Mouse (Mus musculus) thymus, adult 2 months (tissue): ENCODE results near the gene Pbx1. TPM values are rescaled to one million over a fixed set of nuclear protein-coding genes. Genes with fewer than 3 reads are reported as not detected.

Experiments
- DNase-seq: peaks from one replicate; pipeline ENCODE4 v3.0.0; 2021
- H3K27ac ChIP-seq: fragments of 200-500 bp; 2 replicates; pipeline ENCODE4 v1.5.1; 2012; ENCODE audit warnings: low read length, control low read depth; ENCODE audit not compliant: control insufficient read depth, insufficient read depth
- H3K27me3 ChIP-seq: fragments of 200-500 bp; 2 replicates; pipeline ENCODE4 v1.6.1; 2012; ENCODE audit warnings: mild to moderate bottlenecking, low read length, moderate library complexity, mixed read lengths; ENCODE audit not compliant: control insufficient read depth, insufficient read depth
- H3K36me3 ChIP-seq: fragments of 200-500 bp; 2 replicates; pipeline ENCODE4 v1.6.1; 2012; ENCODE audit warnings: mild to moderate bottlenecking, low read length, moderate library complexity; ENCODE audit not compliant: control insufficient read depth, insufficient read depth
- H3K4me1 ChIP-seq: fragments of 200-500 bp; replicated peaks from 2 replicates; pipeline ENCODE4 v1.6.1; 2012; ENCODE audit warnings: low read length; ENCODE audit not compliant: control insufficient read depth, insufficient read depth
- H3K4me3 ChIP-seq: fragments of 200-500 bp; 2 replicates; pipeline ENCODE4 v1.5.1; 2012; ENCODE audit warnings: mild to moderate bottlenecking, low read length, control low read depth, moderate library complexity; ENCODE audit not compliant: control insufficient read depth, insufficient read depth
- CTCF ChIP-seq: fragments of 200-500 bp; IDR thresholded peaks from 2 replicates; pipeline ENCODE4 v1.5.1; 2012; ENCODE audit warnings: mild to moderate bottlenecking, control low read depth, low read length, moderate library complexity, borderline replicate concordance; ENCODE audit not compliant: control insufficient read depth, poor library complexity, insufficient read depth; ENCODE audit errors: extremely low read depth
- POLR2A ChIP-seq: fragments of 200-500 bp; IDR thresholded peaks from 2 replicates; pipeline ENCODE4 v1.6.1; 2012; ENCODE audit warnings: mild to moderate bottlenecking, low read length, control low read depth, moderate library complexity; ENCODE audit not compliant: control insufficient read depth, poor library complexity, insufficient read depth; ENCODE audit errors: extremely low read depth
- whole genome bisulfite sequencing: fragments of 180-500 bp; shearing (Covaris S2); methylation state at CpG from one replicate; pipeline ENCODE4 v1.1.7; 2018; 5-methylcytosine and 5-hydroxymethylcytosine counted together
- polyA plus RNA-seq: library from polyadenylated mRNA; depleted of rRNA; stranded (reverse); fragments of >200 nt; gene quantifications from 2 replicates; pipeline ENCODE4 v1.2.3, GENCODE M21; 2012

The Pbx1 gene
- polyA plus RNA-seq, 1 experiment, result 13.0 TPM

GRCm38 (mm10) chr1:168325786-168326185 is 106.3 kb downstream of the Pbx1 start:
- TF ChIP-seq POLR2A (no peak), CTCF (no peak)
- H3K27ac ChIP-seq, result no peak overlapping the region
- H3K4me1 ChIP-seq, result no peaks in the 10 kb centered on the region
- DNase-seq, result no peak
- H3K36me3 ChIP-seq, result no peaks in the 10 kb centered on the region
- H3K27me3 ChIP-seq, result no peaks in the 10 kb centered on the region
- 83% methylated on average over 4 of the region's 4 CpGs for WGBS
- H3K4me3 ChIP-seq, result no peak overlapping the region

- TF ChIP-seq POLR2A (no peak), CTCF (no peak)
- DNase-seq, result no peak
- Histone ChIP-seq H3K27ac (no peak overlapping the region), H3K4me1 (no peaks in the 10 kb centered on the region), H3K27me3 (no peaks in the 10 kb centered on the region), H3K36me3 (no peaks in the 10 kb centered on the region), H3K4me3 (no peak overlapping the region)
- 83% methylated on average over 7 of the region's 7 CpGs for WGBS
Observed at GRCm38 (mm10) chr1:168324306-168325085, 107.6 kb downstream of the Pbx1 start.

DNA sequence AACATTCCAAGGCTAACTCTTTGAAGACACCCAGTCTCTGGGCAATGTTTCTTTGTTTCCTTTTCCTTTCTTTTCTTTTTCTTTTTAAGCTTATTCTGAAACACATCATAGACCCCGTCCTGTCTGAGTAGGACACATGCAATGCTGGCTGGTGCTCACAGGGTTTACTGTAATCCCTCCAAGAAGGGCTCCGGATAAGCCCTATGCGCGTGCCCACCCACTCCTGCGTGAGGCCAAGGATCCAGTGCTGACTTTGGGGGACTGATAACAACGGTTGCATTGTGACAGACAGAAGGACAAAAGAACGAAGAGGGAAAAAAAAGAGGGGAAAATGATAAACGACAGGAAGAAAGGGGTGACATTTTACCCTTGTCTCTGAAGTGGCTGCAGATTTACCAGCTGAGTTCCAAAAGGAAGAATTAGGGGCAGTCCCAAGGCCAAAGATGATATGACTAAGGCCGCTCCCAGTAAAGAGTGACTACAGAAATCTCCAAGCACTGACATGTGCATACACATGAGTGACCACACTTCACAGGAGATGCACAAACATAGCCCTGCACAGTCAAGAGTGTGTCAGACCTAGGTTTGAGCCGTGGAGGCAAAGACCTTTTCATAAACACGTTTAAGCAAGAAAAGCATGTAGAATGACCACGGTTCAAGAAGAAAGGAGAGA is 108.5 kb downstream of the Pbx1 start:
- Histone ChIP-seq H3K27ac (no peak overlapping the region), H3K4me1 (no peaks in the 10 kb centered on the region), H3K4me3 (no peak overlapping the region), H3K27me3 (no peaks in the 10 kb centered on the region), H3K36me3 (no peaks in the 10 kb centered on the region)
- WGBS, result 86% methylated on average over 12 of the region's 12 CpGs
- no peak for DNase-seq
- TF ChIP-seq CTCF (no peak), POLR2A (no peak)

DNA sequence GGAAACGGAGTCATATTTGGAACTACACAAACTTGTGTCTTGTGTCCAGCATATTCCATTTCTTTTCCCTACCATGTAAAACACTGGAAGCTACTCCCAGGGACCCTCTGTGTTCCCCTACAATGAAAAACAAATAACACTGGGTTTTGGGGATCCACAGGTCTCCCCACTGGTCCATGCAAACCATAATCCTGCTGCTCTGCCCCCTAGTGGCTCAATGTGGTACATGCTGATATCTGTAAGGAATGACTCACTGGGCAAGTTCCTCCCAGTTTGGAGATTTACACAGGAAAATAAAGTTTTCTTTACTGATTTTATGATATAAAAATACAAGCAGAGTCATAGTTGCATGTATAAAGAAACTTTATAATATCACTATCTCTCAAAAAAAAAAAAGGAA is 109.2 kb downstream of the Pbx1 start:
- WGBS, result 94% methylated on average over 1 of the region's 1 CpGs

DNA sequence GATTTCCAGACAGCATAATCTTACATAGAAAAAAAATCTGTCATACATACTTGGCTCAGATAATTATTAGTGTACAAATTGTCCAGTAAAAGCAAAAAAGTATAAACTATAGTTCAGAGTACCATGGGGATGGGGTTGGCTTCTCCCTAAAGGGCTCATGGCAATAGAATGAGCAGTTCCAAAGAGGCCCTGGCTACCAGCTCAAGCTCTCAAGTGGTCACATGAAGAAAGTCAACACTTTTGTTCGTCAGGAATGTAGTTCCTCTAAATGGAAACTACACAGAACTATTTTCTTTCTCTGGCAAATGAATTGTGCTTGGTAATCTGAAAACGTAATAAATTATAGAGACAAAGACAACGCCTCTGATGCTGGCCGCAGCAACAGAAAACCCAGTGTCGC is 112.4 kb downstream of the Pbx1 start:
- no peaks in the 10 kb centered on the region for H3K4me1 ChIP-seq
- WGBS, result 80% methylated on average over 5 of the region's 5 CpGs

More for the DNA sequence above, 109.2 kb downstream of the Pbx1 start:
- no peaks in the 10 kb centered on the region for H3K36me3 ChIP-seq
- H3K27me3 ChIP-seq, result no peaks in the 10 kb centered on the region
- H3K4me1 ChIP-seq, result no peaks in the 10 kb centered on the region
- no peak overlapping the region for H3K27ac ChIP-seq
- no peak for DNase-seq
- H3K4me3 ChIP-seq, result no peak overlapping the region
- TF ChIP-seq CTCF (no peak), POLR2A (no peak)

GRCm38 (mm10) chr1:168318899-168319469 is 113.1 kb downstream of the Pbx1 start:
- Histone ChIP-seq H3K4me3 (no peak overlapping the region), H3K36me3 (no peaks in the 10 kb centered on the region), H3K4me1 (no peaks in the 10 kb centered on the region), H3K27ac (no peak overlapping the region), H3K27me3 (no peaks in the 10 kb centered on the region)
- no peak for TF ChIP-seq POLR2A
- no peak for TF ChIP-seq CTCF
- 86% methylated on average over 13 of the region's 13 CpGs for WGBS
- no peak for DNase-seq

More for the DNA sequence above, 112.4 kb downstream of the Pbx1 start:
- Histone ChIP-seq H3K4me3 (no peak overlapping the region), H3K27ac (no peak overlapping the region), H3K27me3 (no peaks in the 10 kb centered on the region), H3K36me3 (no peaks in the 10 kb centered on the region)
- TF ChIP-seq CTCF (no peak), POLR2A (no peak)
- no peak for DNase-seq
